Mouse (Mus musculus) stomach, embryonic 14.5 days (tissue): ENCODE measurements around the gene Cenpp. TPM values are rescaled to one million over a fixed set of nuclear protein-coding genes. Genes with fewer than 3 reads are reported as not detected.
"Not testable (repeated sequence)": the region's sequence is repeated elsewhere in the genome, so short reads cannot be mapped to it uniquely, and the experiment has no call there.

Experiments used
- ATAC-seq: fragments of 200-750 bp; cut with Nextera tagmentation; 2 replicates; pipeline ENCODE4 v1.8.0; 2017; ENCODE audit warnings: low read depth, moderate TSS enrichment; ENCODE audit not compliant: insufficient number of reproducible peaks, insufficient read depth, low FRiP score
- H3K27ac ChIP-seq: fragments of 300-500 bp; sonication (generic); 2 replicates; pipeline ENCODE4 v1.5.1; 2014; ENCODE audit warnings: mild to moderate bottlenecking, low read length, moderate library complexity, mixed read lengths
- H3K27me3 ChIP-seq: fragments of 300-500 bp; sonication (generic); 2 replicates; pipeline ENCODE4 v1.6.1; 2014; ENCODE audit warnings: low read length, control low read depth, mixed read lengths; ENCODE audit not compliant: control insufficient read depth, insufficient read depth
- H3K36me3 ChIP-seq: fragments of 300-500 bp; sonication (generic); 2 replicates; pipeline ENCODE4 v1.6.1; 2014; ENCODE audit warnings: mild to moderate bottlenecking, control low read depth, low read length, moderate library complexity, mixed read lengths; ENCODE audit not compliant: control insufficient read depth, insufficient read depth
- H3K4me1 ChIP-seq: fragments of 300-500 bp; sonication (generic); 2 replicates; pipeline ENCODE4 v1.6.1; 2014; ENCODE audit warnings: low read length, control low read depth, mixed read lengths; ENCODE audit not compliant: control insufficient read depth, insufficient read depth
- H3K4me2 ChIP-seq: fragments of 300-500 bp; sonication (generic); replicated peaks from 2 replicates; pipeline ENCODE4 v1.6.1; 2014; ENCODE audit warnings: low read depth, low read length, control low read depth
- H3K4me3 ChIP-seq: fragments of 300-500 bp; sonication (generic); 2 replicates; pipeline ENCODE4 v1.5.1; 2014; ENCODE audit warnings: low read depth, low read length, control low read depth
- H3K9ac ChIP-seq: fragments of 300-500 bp; sonication (generic); replicated peaks from 2 replicates; pipeline ENCODE4 v1.6.1; 2014; ENCODE audit warnings: low read depth, mild to moderate bottlenecking, control low read depth, low read length, moderate library complexity, mixed read lengths
- H3K9me3 ChIP-seq: fragments of 300-500 bp; sonication (generic); 2 replicates; pipeline ENCODE4 v1.6.1; 2016; ENCODE audit warnings: low read depth, low read length, control low read depth; ENCODE audit not compliant: control insufficient read depth
- WGBS: fragments of 180-500 bp; shearing (Covaris S2); extraction: QIAGEN DNeasy Blood & Tissue Kit; methylation state at CpG from one replicate; pipeline ENCODE4 v1.1.7; 2014; 5-methylcytosine and 5-hydroxymethylcytosine counted together
- polyA plus RNA-seq: library from polyadenylated mRNA; unstranded; fragments of >200 nt; fragmentation: Nextera tagmentation; extraction: Ambion mirVana; gene quantifications from 2 replicates; pipeline ENCODE4 v1.2.1, GENCODE M21; 2014

Cenpp gene
- polyA plus RNA-seq, 1 experiment from 2014 or later = 29.6 TPM

DNA sequence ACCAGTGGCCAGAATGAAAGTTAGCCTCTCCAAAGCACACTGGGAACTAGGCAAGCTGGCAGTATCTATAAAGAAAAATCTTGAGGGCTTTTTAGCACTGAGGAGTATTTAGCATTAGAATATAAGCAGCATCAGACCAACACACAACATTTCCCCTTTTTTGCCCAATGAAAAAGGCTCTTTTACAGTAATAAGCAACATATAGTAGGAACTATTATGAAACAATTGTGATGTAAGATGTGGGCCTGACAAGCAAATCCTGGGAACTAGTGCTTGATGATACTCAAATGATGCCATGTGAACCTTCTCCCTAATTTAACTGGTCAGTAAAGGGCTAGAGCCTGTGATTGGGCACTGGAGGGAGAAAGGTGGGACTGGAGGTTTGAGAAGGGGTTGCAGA lies 24.4 kb downstream of the Cenpp start:
- no peaks in the 10 kb centered on the region for H3K36me3 ChIP-seq
- H3K4me1 ChIP-seq = no peaks in the 10 kb centered on the region
- H3K9me3 ChIP-seq = no peaks in the 10 kb centered on the region
- no peak overlapping the region for H3K9ac ChIP-seq
- no peak for ATAC-seq
- no peaks in the 10 kb centered on the region for H3K27me3 ChIP-seq
- H3K27ac ChIP-seq = no peak overlapping the region
- H3K4me3 ChIP-seq = no peak overlapping the region
- H3K4me2 ChIP-seq = no peak overlapping the region

DNA sequence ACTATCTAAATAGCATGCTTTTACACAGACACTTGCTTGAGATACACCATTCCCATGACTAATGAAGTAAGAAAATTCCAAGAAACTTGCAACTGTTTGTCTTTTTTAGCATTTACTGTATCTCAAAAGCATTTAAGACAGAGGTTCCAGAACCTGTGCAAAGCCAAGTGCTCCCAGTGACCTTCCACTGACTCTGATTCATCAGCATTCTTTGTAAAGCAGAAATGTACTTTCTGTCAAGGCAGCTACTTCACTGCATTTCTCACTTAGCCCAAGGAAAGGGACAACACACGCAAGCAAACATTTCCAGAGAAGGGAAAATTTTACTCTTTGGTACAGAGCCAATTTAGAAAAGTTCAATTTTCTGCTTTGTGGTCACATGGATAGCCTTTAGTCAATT lies 29.4 kb downstream of the Cenpp start:
- H3K4me2 ChIP-seq = no peak overlapping the region
- H3K9me3 ChIP-seq = no peaks in the 10 kb centered on the region
- H3K4me1 ChIP-seq = no peaks in the 10 kb centered on the region
- no peak overlapping the region for H3K9ac ChIP-seq
- H3K27ac ChIP-seq = no peak overlapping the region
- 53% methylated on average over 1 of the region's 1 CpGs for WGBS
- no peak for ATAC-seq
- no peaks in the 10 kb centered on the region for H3K27me3 ChIP-seq
- no peaks in the 10 kb centered on the region for H3K36me3 ChIP-seq
- H3K4me3 ChIP-seq = no peak overlapping the region

DNA sequence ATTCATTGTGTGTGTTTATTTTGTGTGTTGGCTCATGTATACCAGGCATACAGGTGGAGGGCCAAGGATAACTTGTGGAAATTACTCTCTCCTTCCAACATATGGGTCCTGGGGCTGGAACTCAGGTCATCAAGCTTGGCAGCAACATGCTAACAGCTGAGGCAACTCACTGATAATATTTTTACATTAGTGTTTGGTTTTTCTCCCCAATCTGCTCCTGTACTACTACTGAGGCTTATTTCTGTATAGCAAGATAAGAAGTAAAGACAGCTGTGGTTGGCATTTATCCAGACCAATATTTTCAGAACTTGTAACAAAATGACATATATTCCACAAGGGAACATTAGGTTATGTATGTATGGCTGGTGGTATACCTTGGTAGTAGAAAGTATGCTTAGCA lies 34.2 kb downstream of the Cenpp start:
- H3K9me3 ChIP-seq = no peaks in the 10 kb centered on the region
- no peaks in the 10 kb centered on the region for H3K27me3 ChIP-seq
- no peaks in the 10 kb centered on the region for H3K36me3 ChIP-seq
- no peak overlapping the region for H3K4me3 ChIP-seq
- ATAC-seq = no peak
- H3K4me1 ChIP-seq = no peaks in the 10 kb centered on the region
- H3K4me2 ChIP-seq = no peak overlapping the region
- no peak overlapping the region for H3K27ac ChIP-seq
- H3K9ac ChIP-seq = no peak overlapping the region

DNA sequence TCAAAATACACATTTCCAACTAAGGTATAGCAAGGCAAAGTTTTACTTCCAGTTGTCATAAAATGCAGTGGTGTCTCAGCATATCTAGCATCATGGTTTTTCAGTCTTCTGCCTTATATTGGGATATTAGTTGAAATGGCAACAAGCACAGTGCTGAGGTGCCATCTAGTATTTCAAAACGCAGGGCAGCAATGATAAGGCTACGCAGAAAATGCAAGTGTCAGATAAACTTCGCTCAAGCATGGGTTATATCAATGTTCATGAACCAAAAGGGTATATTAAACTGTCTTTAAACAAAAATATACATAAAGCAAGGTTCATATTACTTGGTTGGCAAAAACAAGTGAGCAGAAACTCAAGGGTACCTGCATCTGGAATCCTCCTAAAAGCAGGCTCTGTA lies 35.6 kb downstream of the Cenpp start:
- no peak overlapping the region for H3K4me3 ChIP-seq
- H3K27ac ChIP-seq = no peak overlapping the region
- WGBS = 86% methylated on average over 3 of the region's 3 CpGs
- no peaks in the 10 kb centered on the region for H3K4me1 ChIP-seq
- ATAC-seq = no peak
- H3K9ac ChIP-seq = no peak overlapping the region
- H3K4me2 ChIP-seq = no peak overlapping the region
- no peaks in the 10 kb centered on the region for H3K9me3 ChIP-seq
- no peaks in the 10 kb centered on the region for H3K27me3 ChIP-seq
- H3K36me3 ChIP-seq = no peaks in the 10 kb centered on the region

DNA sequence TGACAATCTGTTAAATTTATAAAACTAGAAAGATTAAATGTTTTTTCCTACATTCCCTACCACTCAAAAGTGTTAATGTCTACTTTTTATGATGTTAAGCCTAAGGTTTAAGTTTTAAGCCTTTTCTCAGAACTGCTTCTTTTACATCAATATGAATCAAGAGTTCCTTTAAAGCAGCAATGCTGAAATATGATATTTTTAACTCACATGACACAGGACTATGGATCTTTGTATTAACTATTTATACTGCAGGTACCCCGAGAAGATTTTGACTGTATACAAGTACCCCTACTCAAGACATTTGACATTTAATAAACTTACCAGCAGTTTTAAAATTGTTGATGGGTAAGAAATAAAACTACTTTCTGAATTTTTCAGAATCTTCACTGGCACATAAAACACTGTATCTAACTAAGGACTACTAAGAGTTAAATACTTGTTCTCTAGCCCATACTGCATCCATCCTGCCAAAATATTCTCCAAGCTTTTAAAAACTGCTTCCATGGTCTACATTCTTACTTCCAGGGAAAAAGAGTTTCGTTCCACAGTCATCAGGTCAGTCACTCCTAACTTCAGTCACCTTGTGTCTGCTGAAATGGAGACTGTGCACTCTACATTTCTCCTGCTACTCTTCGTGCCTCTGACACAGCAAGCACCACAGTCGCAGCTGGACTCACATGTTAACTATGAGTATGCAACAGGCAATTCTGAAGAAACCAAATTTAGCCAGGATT lies 43.8 kb downstream of the Cenpp start:
- no peak for ATAC-seq
- peak overlapping the region; percentile 74; the same call in 1 of the 2 replicates for H3K27ac ChIP-seq
- H3K4me2 ChIP-seq = peak overlapping the region; percentile 34; the same call in 1 of the 2 replicates

DNA sequence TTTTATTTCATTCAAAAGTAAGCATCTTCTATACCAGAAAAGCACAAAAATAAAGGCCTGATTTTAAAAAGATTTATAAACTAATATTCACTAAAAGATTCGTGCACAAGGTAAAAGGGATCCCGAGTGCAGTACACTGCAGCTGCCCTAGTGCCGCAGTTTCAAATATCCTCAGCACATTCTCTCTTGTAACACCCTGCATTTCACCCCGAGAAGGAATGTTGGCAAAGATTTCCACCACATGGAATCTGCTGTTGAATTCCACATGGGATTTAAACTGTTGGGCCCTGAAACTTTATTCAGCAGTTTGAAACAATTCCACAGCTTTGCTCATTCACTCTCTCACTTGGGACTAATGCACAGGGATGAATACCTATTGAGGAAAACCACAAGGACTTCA lies 44.9 kb downstream of the Cenpp start, which contains the start of gene Ogn:
TSS of gene Ogn (plus strand) at position 333 of the 400 bp plus-strand sequence.
- no peak within 1 kb of the TSS for H3K9ac ChIP-seq
- H3K36me3 ChIP-seq = no peaks in the 10 kb centered on the region
- peak within 1 kb of the TSS; percentile 74; the same call in 1 of the 2 replicates for H3K27ac ChIP-seq
- H3K4me3 ChIP-seq = peak within 1 kb of the TSS; percentile 25
- H3K27me3 ChIP-seq = no peaks in the 10 kb centered on the region
- H3K4me2 ChIP-seq = peak within 1 kb of the TSS; percentile 34; the same call in 1 of the 2 replicates
- WGBS = 34% methylated on average over 4 of the region's 4 CpGs
- no peaks in the 10 kb centered on the region for H3K4me1 ChIP-seq
- ATAC-seq = no peak; the same call in 1 of the 2 replicates
- no peaks in the 10 kb centered on the region for H3K9me3 ChIP-seq

More for the DNA sequence above, 43.8 kb downstream of the Cenpp start:
- Histone ChIP-seq H3K9me3 (no peaks in the 10 kb centered on the region), H3K9ac (no peak overlapping the region), H3K36me3 (no peaks in the 10 kb centered on the region), H3K27me3 (no peaks in the 10 kb centered on the region), H3K4me1 (no peaks in the 10 kb centered on the region), H3K4me3 (peak overlapping the region; percentile 25)
- 37% methylated on average over 4 of the region's 4 CpGs for WGBS

DNA sequence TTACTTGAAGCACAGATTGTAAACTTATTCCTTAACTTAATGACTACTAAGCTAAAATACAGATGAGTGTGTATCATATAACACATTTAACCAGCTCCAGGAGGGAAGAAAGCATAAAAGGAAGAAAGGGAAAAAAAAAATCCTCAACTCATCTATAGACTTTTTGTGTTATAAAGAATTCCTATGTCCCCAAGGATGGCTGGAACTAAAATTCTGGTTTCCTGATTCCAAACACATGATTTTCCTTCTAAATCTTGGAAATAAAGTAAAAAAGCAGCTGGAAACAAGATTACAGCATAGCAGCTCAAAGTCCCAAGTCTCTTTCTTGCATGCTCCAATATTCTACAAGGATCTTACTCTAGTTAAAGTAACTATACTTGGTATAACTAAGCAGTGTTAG lies 49.0 kb downstream of the Cenpp start:
- ATAC-seq = no peak
- Histone ChIP-seq H3K27me3 (no peaks in the 10 kb centered on the region), H3K9me3 (no peaks in the 10 kb centered on the region)

DNA sequence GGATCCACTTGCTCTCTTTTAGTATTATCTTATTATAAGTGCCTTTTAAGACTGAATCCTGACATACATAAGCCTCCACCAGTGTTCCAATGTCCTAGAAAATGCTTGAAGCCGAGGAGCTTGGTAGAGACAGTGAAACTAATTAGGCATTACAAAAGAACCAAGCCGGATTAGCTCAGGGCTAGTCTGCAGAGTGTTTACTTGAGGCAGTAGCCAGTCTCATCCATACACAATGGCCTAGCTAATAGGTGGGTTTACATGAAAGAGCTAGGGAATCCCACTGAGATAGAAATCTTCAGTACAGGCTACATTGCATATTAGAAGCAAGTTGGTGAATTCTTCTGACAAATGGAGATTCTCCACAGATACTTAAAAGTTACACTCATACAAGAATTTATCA lies 50.0 kb downstream of the Cenpp start:
- H3K4me3 ChIP-seq, H3K36me3 ChIP-seq, H3K4me1 ChIP-seq, H3K27ac ChIP-seq, H3K4me2 ChIP-seq, ATAC-seq, H3K9me3 ChIP-seq, H3K27me3 ChIP-seq, H3K9ac ChIP-seq: not testable (repeated sequence)
- 71% methylated on average over 2 of the region's 2 CpGs for WGBS

More for the DNA sequence above, 49.0 kb downstream of the Cenpp start:
- no peaks in the 10 kb centered on the region for H3K4me1 ChIP-seq
- H3K4me3 ChIP-seq = no peak overlapping the region
- no peak overlapping the region for H3K4me2 ChIP-seq
- no peak overlapping the region for H3K9ac ChIP-seq
- H3K36me3 ChIP-seq = no peaks in the 10 kb centered on the region
- H3K27ac ChIP-seq = no peak overlapping the region

DNA sequence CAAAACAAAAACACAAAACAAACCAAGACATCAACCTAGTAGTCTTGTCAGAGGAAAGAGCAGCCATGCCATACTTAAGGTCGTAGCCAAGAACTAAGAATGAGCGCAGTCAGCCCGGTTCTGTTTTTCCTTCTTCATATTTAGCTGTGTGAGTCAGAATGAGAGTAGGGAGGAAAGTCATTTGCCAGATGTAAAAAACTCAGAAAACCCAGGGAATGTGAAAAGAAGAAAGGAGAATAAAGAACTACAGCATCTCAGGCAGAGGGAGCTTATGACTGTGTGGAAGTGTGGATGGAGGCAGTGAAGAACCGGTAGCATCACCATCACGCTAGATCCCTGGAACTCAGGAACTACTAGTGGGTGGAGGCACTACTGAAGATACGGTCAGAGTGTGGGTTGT lies 66.5 kb downstream of the Cenpp start:
- Histone ChIP-seq H3K27ac (no peak overlapping the region), H3K4me2 (no peak overlapping the region), H3K9ac (no peak overlapping the region), H3K9me3 (no peaks in the 10 kb centered on the region), H3K36me3 (no peaks in the 10 kb centered on the region), H3K27me3 (no peaks in the 10 kb centered on the region), H3K4me1 (no peaks in the 10 kb centered on the region), H3K4me3 (no peak overlapping the region)
- 95% methylated on average over 6 of the region's 6 CpGs for WGBS
- no peak for ATAC-seq
